Mouse (Mus musculus): ENCODE measurements around the gene Ubac1. TPM values are rescaled to one million over a fixed set of nuclear protein-coding genes. Genes with fewer than 3 reads are reported as not detected.

Ubac1 gene
- polyA plus RNA-seq, 1 experiment from 2014 or later = 86.4 TPM

DNA sequence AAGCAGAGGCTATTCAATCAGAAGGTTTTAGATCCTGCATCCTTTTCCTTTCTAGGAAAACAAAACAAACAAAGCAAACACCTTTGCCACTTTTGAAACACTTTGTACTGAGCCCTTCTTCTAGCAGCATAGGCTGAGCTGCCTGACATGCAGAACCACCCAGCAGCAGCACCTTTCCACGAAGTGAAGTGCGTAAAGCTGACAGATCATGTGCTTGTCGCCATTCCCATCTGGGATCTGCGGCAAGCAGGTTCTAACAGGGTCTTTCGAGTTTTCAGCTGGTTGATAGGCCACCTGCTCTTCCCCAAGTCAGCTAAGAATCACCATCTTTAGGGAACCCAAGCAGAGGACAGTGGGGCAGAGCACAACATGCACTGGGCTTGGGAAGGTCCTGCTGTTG is 34.7 kb upstream of the Ubac1 start:
- Histone ChIP-seq H3K27me3 (ENCODE audit: control insufficient read depth, insufficient read depth, low read length) (no peaks in the 10 kb centered on the region), H3K9ac (replicated peaks; ENCODE audit: low read depth, low read length) (no peak overlapping the region), H3K4me2 (replicated peaks; ENCODE audit: low read depth, low read length) (no peak overlapping the region), H3K4me3 (ENCODE audit: low read depth, low read length) (no peak overlapping the region), H3K4me1 (ENCODE audit: control insufficient read depth, insufficient read depth, low read length) (peaks cover 11% of the 10 kb centered on the region; the same call in 1 of the 2 replicates), H3K27ac (ENCODE audit: low read length) (peak overlapping the region; percentile 33; the same call in 1 of the 2 replicates), H3K9me3 (ENCODE audit: control insufficient read depth, low read depth, low read length) (no peaks in the 10 kb centered on the region), H3K36me3 (ENCODE audit: control insufficient read depth, insufficient read depth, low read length) (no peaks in the 10 kb centered on the region)
- no peak for ATAC-seq (ENCODE audit: insufficient number of reproducible peaks, insufficient read depth, low FRiP score, low read depth)
- WGBS = 50% methylated on average over 5 of the region's 5 CpGs

DNA sequence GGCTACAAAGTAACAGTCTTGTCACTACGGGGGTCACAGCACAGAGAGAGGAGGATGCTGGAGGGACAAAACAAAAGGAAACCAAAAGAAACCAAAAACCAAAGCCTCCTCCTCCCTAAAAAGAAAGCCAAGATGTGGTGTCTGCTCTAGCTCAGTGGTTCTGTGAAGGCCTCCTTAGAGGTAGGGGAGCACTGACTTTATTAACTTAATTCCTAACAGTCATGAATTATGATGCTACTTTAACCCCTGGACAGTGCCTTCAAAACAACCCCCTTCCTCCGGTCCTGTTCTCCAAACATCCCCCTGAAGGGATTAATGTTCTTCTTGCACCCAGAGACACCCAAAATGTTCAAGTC is 34.2 kb upstream of the Ubac1 start:
- Histone ChIP-seq H3K9me3 (ENCODE audit: control insufficient read depth, low read depth, low read length) (no peaks in the 10 kb centered on the region), H3K27ac (ENCODE audit: low read length) (no peak overlapping the region), H3K27me3 (ENCODE audit: control insufficient read depth, insufficient read depth, low read length) (no peaks in the 10 kb centered on the region), H3K4me1 (ENCODE audit: control insufficient read depth, insufficient read depth, low read length) (peaks cover 11% of the 10 kb centered on the region; the same call in 1 of the 2 replicates), H3K4me2 (replicated peaks; ENCODE audit: low read depth, low read length) (no peak overlapping the region), H3K36me3 (ENCODE audit: control insufficient read depth, insufficient read depth, low read length) (no peaks in the 10 kb centered on the region), H3K4me3 (ENCODE audit: low read depth, low read length) (no peak overlapping the region), H3K9ac (replicated peaks; ENCODE audit: low read depth, low read length) (no peak overlapping the region)
- 26% methylated on average over 2 of the region's 2 CpGs for WGBS
- ATAC-seq (ENCODE audit: insufficient number of reproducible peaks, insufficient read depth, low FRiP score, low read depth) = no peak

DNA sequence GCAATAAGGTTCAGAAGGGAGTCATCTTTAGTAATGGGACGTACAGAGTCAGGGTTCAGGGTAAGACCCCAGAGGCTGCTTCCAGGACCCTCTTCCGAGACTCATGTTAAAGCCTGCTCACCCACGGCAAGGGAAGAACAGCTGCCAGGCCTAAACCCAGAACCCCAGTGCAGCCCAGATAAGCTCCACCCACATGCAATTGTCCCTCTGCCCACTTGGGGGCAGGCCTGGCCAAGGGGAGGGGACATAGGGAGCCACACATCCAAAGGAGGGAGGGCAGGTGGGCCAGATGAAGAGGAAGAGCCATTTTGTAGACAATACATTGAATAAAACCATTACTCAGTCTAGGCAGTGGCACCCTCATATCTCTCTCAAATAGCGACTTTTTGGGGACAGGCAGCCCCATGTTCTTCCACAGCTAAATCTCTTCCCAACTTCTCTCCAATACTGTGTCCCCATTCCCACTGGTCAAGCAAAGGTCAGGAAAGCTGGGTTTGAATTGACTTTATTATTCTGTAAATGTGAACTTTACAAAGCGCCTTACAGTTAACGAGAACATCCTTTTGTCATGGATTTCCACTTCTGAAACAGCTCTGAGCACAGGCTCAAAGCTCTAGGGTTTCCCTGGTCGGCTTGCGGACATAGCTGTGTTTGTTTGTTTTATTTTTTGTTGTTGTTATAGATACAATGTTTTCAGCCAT is 33.6 kb upstream of the Ubac1 start:
- Histone ChIP-seq H3K4me1 (ENCODE audit: control insufficient read depth, insufficient read depth, low read length) (peaks cover 11% of the 10 kb centered on the region; the same call in 1 of the 2 replicates), H3K9me3 (ENCODE audit: control insufficient read depth, low read depth, low read length) (no peaks in the 10 kb centered on the region), H3K9ac (replicated peaks; ENCODE audit: low read depth, low read length) (no peak overlapping the region), H3K27me3 (ENCODE audit: control insufficient read depth, insufficient read depth, low read length) (no peaks in the 10 kb centered on the region), H3K4me2 (replicated peaks; ENCODE audit: low read depth, low read length) (no peak overlapping the region), H3K4me3 (ENCODE audit: low read depth, low read length) (no peak overlapping the region), H3K27ac (ENCODE audit: low read length) (no peak overlapping the region), H3K36me3 (ENCODE audit: control insufficient read depth, insufficient read depth, low read length) (no peaks in the 10 kb centered on the region)
- ATAC-seq (ENCODE audit: insufficient number of reproducible peaks, insufficient read depth, low FRiP score, low read depth) = no peak
- WGBS = 42% methylated on average over 8 of the region's 8 CpGs

DNA sequence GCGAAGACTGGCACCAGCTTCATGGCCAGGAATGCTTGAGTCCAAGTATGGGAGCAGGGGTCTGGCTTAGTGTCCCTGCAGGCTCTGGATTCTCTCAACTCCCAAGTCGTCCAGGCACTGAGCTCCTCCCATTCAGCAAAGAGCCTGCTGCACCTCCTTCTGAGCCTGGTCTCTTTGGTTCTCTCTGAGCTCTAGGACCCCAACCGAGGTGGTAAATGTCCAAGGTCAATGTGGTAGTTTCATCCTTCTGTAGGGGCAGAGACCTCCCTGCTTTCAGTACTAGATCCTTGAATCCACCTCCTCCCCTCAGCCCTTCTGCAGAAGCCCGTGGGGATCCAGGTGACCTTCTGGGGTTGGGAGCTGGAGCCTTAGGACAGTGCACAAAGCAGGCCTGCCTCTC is 31.3 kb upstream of the Ubac1 start:
- no peak overlapping the region for H3K4me2 ChIP-seq (replicated peaks; ENCODE audit: low read depth, low read length)
- H3K9ac ChIP-seq (replicated peaks; ENCODE audit: low read depth, low read length) = no peak overlapping the region
- H3K4me1 ChIP-seq (ENCODE audit: control insufficient read depth, insufficient read depth, low read length) = peaks cover 11% of the 10 kb centered on the region; the same call in 1 of the 2 replicates
- no peaks in the 10 kb centered on the region for H3K27me3 ChIP-seq (ENCODE audit: control insufficient read depth, insufficient read depth, low read length)
- H3K27ac ChIP-seq (ENCODE audit: low read length) = no peak overlapping the region
- ATAC-seq (ENCODE audit: insufficient number of reproducible peaks, insufficient read depth, low FRiP score, low read depth) = no peak
- no peaks in the 10 kb centered on the region for H3K36me3 ChIP-seq (ENCODE audit: control insufficient read depth, insufficient read depth, low read length)
- no peak overlapping the region for H3K4me3 ChIP-seq (ENCODE audit: low read depth, low read length)
- WGBS = 32% methylated on average over 4 of the region's 4 CpGs
- no peaks in the 10 kb centered on the region for H3K9me3 ChIP-seq (ENCODE audit: control insufficient read depth, low read depth, low read length)

DNA sequence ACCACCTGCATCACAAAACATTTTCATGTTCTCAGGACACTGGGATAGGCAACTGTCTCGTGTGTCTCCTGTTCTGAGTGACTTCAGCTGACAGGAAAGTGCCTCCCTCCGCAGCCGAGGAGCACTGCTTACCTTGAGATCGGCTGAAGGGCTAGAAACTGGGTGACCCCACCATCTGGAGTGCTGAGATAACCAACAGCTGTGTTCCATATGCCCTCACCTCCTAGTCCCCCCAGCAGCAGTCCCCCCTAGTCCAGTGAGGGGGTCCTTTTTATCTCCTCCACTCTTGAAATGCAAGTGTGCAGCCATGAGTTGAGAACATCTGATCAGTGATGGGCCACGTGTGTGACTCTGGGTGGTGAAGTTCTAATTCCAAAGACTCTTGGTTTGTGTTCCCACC is 27.3 kb upstream of the Ubac1 start:
- Histone ChIP-seq H3K4me2 (replicated peaks; ENCODE audit: low read depth, low read length) (no peak overlapping the region), H3K27me3 (ENCODE audit: control insufficient read depth, insufficient read depth, low read length) (no peaks in the 10 kb centered on the region), H3K4me3 (ENCODE audit: low read depth, low read length) (no peak overlapping the region), H3K4me1 (ENCODE audit: control insufficient read depth, insufficient read depth, low read length) (0 out of 2 replicates have a peak, but pooled peaks cover 3% of the 10 kb centered on the region), H3K36me3 (ENCODE audit: control insufficient read depth, insufficient read depth, low read length) (no peaks in the 10 kb centered on the region), H3K27ac (ENCODE audit: low read length) (no peak overlapping the region), H3K9me3 (ENCODE audit: control insufficient read depth, low read depth, low read length) (no peaks in the 10 kb centered on the region), H3K9ac (replicated peaks; ENCODE audit: low read depth, low read length) (no peak overlapping the region)
- ATAC-seq (ENCODE audit: insufficient number of reproducible peaks, insufficient read depth, low FRiP score, low read depth) = no peak
- WGBS = 37% methylated on average over 5 of the region's 5 CpGs

DNA sequence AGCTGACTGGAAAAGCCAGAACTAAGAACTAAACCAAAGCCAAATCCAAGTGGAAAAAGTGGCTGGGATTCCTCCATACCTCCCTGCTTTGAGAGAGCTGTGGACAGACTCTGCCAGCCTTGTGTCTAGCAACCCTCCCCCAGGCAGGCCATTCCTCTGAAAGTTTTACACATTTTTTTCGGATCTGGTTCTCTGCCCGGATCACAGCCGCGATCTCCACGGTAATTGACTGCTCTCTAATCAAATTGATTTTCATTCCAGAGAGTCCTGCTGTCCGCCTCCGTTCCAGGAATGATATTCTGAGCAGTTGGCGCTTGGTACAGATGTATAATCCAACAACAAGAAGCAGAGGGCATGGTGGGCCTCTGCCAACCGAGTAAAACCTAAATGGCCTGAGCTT is 22.7 kb upstream of the Ubac1 start:
- no peak overlapping the region for H3K4me3 ChIP-seq (ENCODE audit: low read depth, low read length)
- 75% methylated on average over 9 of the region's 9 CpGs for WGBS
- H3K9ac ChIP-seq (replicated peaks; ENCODE audit: low read depth, low read length) = no peak overlapping the region
- H3K36me3 ChIP-seq (ENCODE audit: control insufficient read depth, insufficient read depth, low read length) = no peaks in the 10 kb centered on the region
- H3K27ac ChIP-seq (ENCODE audit: low read length) = no peak overlapping the region
- H3K4me2 ChIP-seq (replicated peaks; ENCODE audit: low read depth, low read length) = no peak overlapping the region
- H3K4me1 ChIP-seq (ENCODE audit: control insufficient read depth, insufficient read depth, low read length) = peaks cover 6% of the 10 kb centered on the region; the same call in 1 of the 2 replicates
- ATAC-seq (ENCODE audit: insufficient number of reproducible peaks, insufficient read depth, low FRiP score, low read depth) = no peak
- no peaks in the 10 kb centered on the region for H3K9me3 ChIP-seq (ENCODE audit: control insufficient read depth, low read depth, low read length)
- no peaks in the 10 kb centered on the region for H3K27me3 ChIP-seq (ENCODE audit: control insufficient read depth, insufficient read depth, low read length)

DNA sequence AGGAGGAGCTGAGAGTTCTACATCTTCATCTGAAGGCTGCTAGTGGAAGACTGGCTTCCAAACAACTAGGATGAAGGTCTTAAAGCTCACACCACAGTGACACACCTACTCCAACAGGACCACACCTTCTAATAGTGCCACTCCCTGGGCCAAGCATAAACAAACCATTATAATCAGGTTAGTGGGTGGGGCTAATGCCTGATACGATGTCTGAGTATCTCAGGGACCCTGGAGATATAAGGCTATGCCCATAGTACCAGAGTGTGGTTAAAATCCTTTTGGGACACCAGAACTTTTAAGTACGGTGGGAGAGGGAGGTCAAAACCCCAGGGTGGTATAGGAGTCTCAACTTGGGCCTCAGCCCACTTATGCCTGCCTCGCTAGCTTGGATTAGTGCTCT is 21.1 kb upstream of the Ubac1 start:
- H3K4me3 ChIP-seq (ENCODE audit: low read depth, low read length) = no peak overlapping the region
- no peaks in the 10 kb centered on the region for H3K36me3 ChIP-seq (ENCODE audit: control insufficient read depth, insufficient read depth, low read length)
- no peaks in the 10 kb centered on the region for H3K9me3 ChIP-seq (ENCODE audit: control insufficient read depth, low read depth, low read length)
- no peak for ATAC-seq (ENCODE audit: insufficient number of reproducible peaks, insufficient read depth, low FRiP score, low read depth)
- no peak overlapping the region for H3K4me2 ChIP-seq (replicated peaks; ENCODE audit: low read depth, low read length)
- H3K27me3 ChIP-seq (ENCODE audit: control insufficient read depth, insufficient read depth, low read length) = no peaks in the 10 kb centered on the region
- H3K9ac ChIP-seq (replicated peaks; ENCODE audit: low read depth, low read length) = no peak overlapping the region
- H3K27ac ChIP-seq (ENCODE audit: low read length) = no peak overlapping the region
- H3K4me1 ChIP-seq (ENCODE audit: control insufficient read depth, insufficient read depth, low read length) = peaks cover 6% of the 10 kb centered on the region; the same call in 1 of the 2 replicates
- 84% methylated on average over 3 of the region's 3 CpGs for WGBS

DNA sequence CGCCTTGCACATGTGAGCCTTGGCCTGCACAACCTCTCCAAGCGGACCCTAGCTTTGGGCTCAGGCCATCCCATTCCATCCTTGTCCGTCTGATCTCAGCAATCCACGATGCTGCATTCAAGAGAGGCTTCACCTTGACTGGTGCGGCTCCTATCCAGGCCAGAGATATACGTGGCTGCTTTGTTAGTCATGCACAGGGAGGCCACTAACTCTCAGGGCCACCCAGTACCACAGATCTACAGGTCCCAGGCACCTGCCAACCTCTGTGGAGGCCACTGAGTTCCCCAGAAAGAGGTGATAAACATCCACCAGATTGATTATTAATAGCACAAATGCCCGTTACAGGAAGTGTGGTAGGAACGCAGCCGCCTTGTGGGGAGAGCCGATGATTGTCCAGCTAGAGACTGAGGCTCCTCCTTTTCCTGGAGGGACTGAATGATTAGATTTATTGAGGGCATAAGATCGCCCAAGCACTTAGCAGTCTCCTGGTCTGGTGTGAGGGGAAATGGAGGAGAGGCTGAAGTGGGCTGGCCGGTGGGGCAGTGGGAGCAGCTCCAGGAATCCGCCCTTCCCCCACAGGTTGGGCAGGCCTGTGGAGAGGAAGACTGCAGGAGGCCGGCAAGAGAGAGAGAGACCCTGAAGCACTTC is 19.7 kb upstream of the Ubac1 start:
- H3K27me3 ChIP-seq (ENCODE audit: control insufficient read depth, insufficient read depth, low read length) = no peaks in the 10 kb centered on the region
- 33% methylated on average over 14 of the region's 14 CpGs for WGBS
- H3K4me1 ChIP-seq (ENCODE audit: control insufficient read depth, insufficient read depth, low read length) = peaks cover 6% of the 10 kb centered on the region; the same call in 1 of the 2 replicates
- no peak overlapping the region for H3K4me2 ChIP-seq (replicated peaks; ENCODE audit: low read depth, low read length)
- no peak overlapping the region for H3K4me3 ChIP-seq (ENCODE audit: low read depth, low read length)
- no peak for ATAC-seq (ENCODE audit: insufficient number of reproducible peaks, insufficient read depth, low FRiP score, low read depth)
- no peak overlapping the region for H3K9ac ChIP-seq (replicated peaks; ENCODE audit: low read depth, low read length)
- H3K27ac ChIP-seq (ENCODE audit: low read length) = peak overlapping the region; percentile 11; the same call in 1 of the 2 replicates
- H3K36me3 ChIP-seq (ENCODE audit: control insufficient read depth, insufficient read depth, low read length) = no peaks in the 10 kb centered on the region
- no peaks in the 10 kb centered on the region for H3K9me3 ChIP-seq (ENCODE audit: control insufficient read depth, low read depth, low read length)
